Mouse (Mus musculus) heart, embryonic 14.5 days (tissue): ENCODE measurements around the gene Efna5. TPM values are rescaled to one million over a fixed set of nuclear protein-coding genes. Genes with fewer than 3 reads are reported as not detected.
A peak's percentile ranks its signal among the peaks of the same experiment; 100 is the strongest.

ENCODE experiments used
- ATAC-seq: fragments of 200-750 bp; cut with Nextera tagmentation; 2 replicates; pipeline ENCODE4 v1.8.0; 2017; ENCODE audit warnings: low read depth, moderate TSS enrichment; ENCODE audit not compliant: insufficient number of reproducible peaks, insufficient read depth, low FRiP score
- H3K27ac ChIP-seq, 2 experiments: fragments of 200-500 bp in 1 of 2; fragments of 300-500 bp in 1 of 2; sonication (generic) in 1 of 2; replicated peaks in 1 of 2; 2 replicates each; pipeline ENCODE4 v1.5.1; 2012 to 2014; ENCODE audit warnings: low read depth in 2 of 2, low read length in 2 of 2, control low read depth in 1 of 2, mild to moderate bottlenecking in 1 of 2, mixed read lengths in 1 of 2; ENCODE audit not compliant: control insufficient read depth in 1 of 2, insufficient read depth in 1 of 2
- H3K27me3 ChIP-seq: fragments of 300-500 bp; sonication (generic); 2 replicates; pipeline ENCODE4 v1.6.1; 2014; ENCODE audit warnings: mild to moderate bottlenecking, low read length, control low read depth; ENCODE audit not compliant: control insufficient read depth, insufficient read depth
- H3K36me3 ChIP-seq: fragments of 300-500 bp; sonication (generic); 2 replicates; pipeline ENCODE4 v1.6.1; 2014; ENCODE audit warnings: mild to moderate bottlenecking, control low read depth, low read length, mixed read lengths; ENCODE audit not compliant: control insufficient read depth, insufficient read depth
- H3K4me1 ChIP-seq, 2 experiments: fragments of 200-500 bp in 1 of 2; fragments of 300-500 bp in 1 of 2; sonication (generic) in 1 of 2; 2 replicates each; pipeline ENCODE4 v1.6.1; 2012 to 2014; ENCODE audit warnings: low read length in 2 of 2, control low read depth in 1 of 2, mixed read lengths in 1 of 2; ENCODE audit not compliant: control insufficient read depth in 2 of 2, insufficient read depth in 2 of 2
- H3K4me2 ChIP-seq: fragments of 300-500 bp; sonication (generic); 2 replicates; pipeline ENCODE4 v1.6.1; 2014; ENCODE audit warnings: mild to moderate bottlenecking, low read length
- H3K4me3 ChIP-seq, 2 experiments: fragments of 200-500 bp in 1 of 2; fragments of 300-500 bp in 1 of 2; sonication (generic) in 1 of 2; 2 replicates each; pipeline ENCODE4 v1.5.1; 2012 to 2014; ENCODE audit warnings: low read length in 2 of 2, mild to moderate bottlenecking in 2 of 2, control low read depth in 1 of 2, low read depth in 1 of 2, moderate library complexity in 1 of 2; ENCODE audit not compliant: control insufficient read depth in 1 of 2, insufficient read depth in 1 of 2
- H3K9ac ChIP-seq: fragments of 300-500 bp; sonication (generic); 2 replicates; pipeline ENCODE4 v1.6.1; 2014; ENCODE audit warnings: mild to moderate bottlenecking, low read length
- H3K9me3 ChIP-seq: fragments of 300-500 bp; sonication (generic); 2 replicates; pipeline ENCODE4 v1.6.1; 2016; ENCODE audit warnings: low read length, control low read depth; ENCODE audit not compliant: control insufficient read depth
- WGBS: fragments of 180-500 bp; shearing (Covaris S2); extraction: QIAGEN DNeasy Blood & Tissue Kit; methylation state at CpG from one replicate; pipeline ENCODE4 v1.1.7; 2014; 5-methylcytosine and 5-hydroxymethylcytosine counted together
- polyA plus RNA-seq: library from polyadenylated mRNA; unstranded; fragments of >200 nt; fragmentation: Nextera tagmentation; extraction: Ambion mirVana; gene quantifications from 2 replicates; pipeline ENCODE4 v1.2.1, GENCODE M21; 2014

The Efna5 gene
- polyA plus RNA-seq, 1 experiment from 2014 or later, result 26.4 TPM

- Histone ChIP-seq H3K27ac (no peak overlapping the region), H3K36me3 (no peaks in the 10 kb centered on the region), H3K4me1 (peaks cover 20 to 44% of the 10 kb centered on the region in 2 experiments), H3K27me3 (no peaks in the 10 kb centered on the region), H3K4me2 (no peak overlapping the region), H3K9me3 (no peaks in the 10 kb centered on the region), H3K4me3 (no peak overlapping the region), H3K9ac (no peak overlapping the region)
- WGBS, result 75% methylated on average over 4 of the region's 4 CpGs
- no peak for ATAC-seq
These were observed 147.1 kb downstream of the Efna5 start for GRCm38 (mm10) chr17:62734067-62734466.

GRCm38 (mm10) chr17:62729754-62730470 is 151.2 kb downstream of the Efna5 start:
- ATAC-seq, result no peak
- no peak overlapping the region for H3K4me2 ChIP-seq
- H3K4me1 ChIP-seq, result peaks cover 17 to 40% of the 10 kb centered on the region in 2 experiments
- H3K27me3 ChIP-seq, result no peaks in the 10 kb centered on the region
- peak overlapping the region in 1 of 2 experiments; percentile 30; a peak in 2 of 4 replicates for H3K27ac ChIP-seq
- no peak overlapping the region; the same call in 1 of the 2 replicates for H3K9ac ChIP-seq
- no peaks in the 10 kb centered on the region for H3K9me3 ChIP-seq
- 49% methylated on average over 10 of the region's 10 CpGs for WGBS
- H3K4me3 ChIP-seq, result no peak overlapping the region
- no peaks in the 10 kb centered on the region for H3K36me3 ChIP-seq

GRCm38 (mm10) chr17:62728142-62728917 is 152.8 kb downstream of the Efna5 start:
- Histone ChIP-seq H3K4me3 (no peak overlapping the region), H3K9me3 (no peaks in the 10 kb centered on the region), H3K9ac (no peak overlapping the region), H3K4me2 (no peak overlapping the region), H3K27me3 (no peaks in the 10 kb centered on the region), H3K4me1 (peaks cover 17 to 36% of the 10 kb centered on the region in 2 experiments), H3K27ac (0 out of 4 replicates have a peak overlapping the region, but pooled peaks of 1 of the 2 experiments have one; percentile 7), H3K36me3 (no peaks in the 10 kb centered on the region)
- no peak for ATAC-seq
- 61% methylated on average over 10 of the region's 10 CpGs for WGBS

- Histone ChIP-seq H3K27me3 (no peaks in the 10 kb centered on the region), H3K4me1 (peaks cover 22 to 44% of the 10 kb centered on the region in 2 experiments), H3K27ac (no peak overlapping the region), H3K4me3 (no peak overlapping the region), H3K4me2 (no peak overlapping the region), H3K36me3 (no peaks in the 10 kb centered on the region), H3K9me3 (no peaks in the 10 kb centered on the region), H3K9ac (no peak overlapping the region)
- WGBS, result 51% methylated on average over 5 of the region's 5 CpGs
- ATAC-seq, result no peak
These were observed 155.0 kb downstream of the Efna5 start for GRCm38 (mm10) chr17:62726102-62726501.

DNA sequence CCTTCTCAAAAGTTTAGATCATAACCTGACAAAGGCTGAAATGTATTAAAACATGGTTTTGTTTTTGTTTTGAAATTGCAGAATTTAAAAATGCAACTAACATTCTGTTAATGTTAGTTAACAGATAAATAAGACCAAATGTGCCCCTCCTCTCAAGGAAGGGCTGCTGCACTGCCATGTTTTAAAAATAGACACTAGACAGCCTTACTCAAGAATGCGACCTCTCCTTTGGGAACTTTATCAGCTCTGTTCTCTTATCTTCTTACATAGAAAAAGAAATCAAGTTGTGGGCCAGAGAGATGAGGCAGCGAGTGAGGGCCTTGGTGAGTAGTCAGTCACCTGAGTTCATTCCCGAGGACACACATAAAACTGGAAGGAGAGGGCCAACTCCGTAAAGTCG is 158.2 kb downstream of the Efna5 start:
- no peak overlapping the region for H3K9ac ChIP-seq

GRCm38 (mm10) chr17:62721595-62721994 is 159.5 kb downstream of the Efna5 start:
- ATAC-seq, result no peak
- WGBS, result 76% methylated on average over 3 of the region's 3 CpGs

More for the DNA sequence above, 158.2 kb downstream of the Efna5 start:
- no peaks in the 10 kb centered on the region for H3K36me3 ChIP-seq
- H3K27me3 ChIP-seq, result no peaks in the 10 kb centered on the region
- WGBS, result 6% methylated on average over 5 of the region's 5 CpGs
- H3K27ac ChIP-seq, result peak overlapping the region; percentile 67 to 70; a peak in 2 of 4 replicates
- H3K4me2 ChIP-seq, result peak overlapping the region; percentile 47
- no peak for ATAC-seq
- H3K4me3 ChIP-seq, result no peak overlapping the region
- H3K9me3 ChIP-seq, result no peaks in the 10 kb centered on the region
- peaks cover 12 to 24% of the 10 kb centered on the region in 2 experiments for H3K4me1 ChIP-seq

GRCm38 (mm10) chr17:62720740-62721450 is 160.2 kb downstream of the Efna5 start:
- H3K27ac ChIP-seq, result no peak overlapping the region
- no peak overlapping the region for H3K9ac ChIP-seq
- no peaks in the 10 kb centered on the region for H3K9me3 ChIP-seq
- H3K27me3 ChIP-seq, result no peaks in the 10 kb centered on the region
- 46% methylated on average over 20 of the region's 20 CpGs for WGBS
- ATAC-seq, result no peak
- H3K4me3 ChIP-seq, result no peak overlapping the region
- H3K36me3 ChIP-seq, result no peaks in the 10 kb centered on the region
- peaks cover 12 to 20% of the 10 kb centered on the region in 2 experiments for H3K4me1 ChIP-seq
- no peak overlapping the region for H3K4me2 ChIP-seq

More at GRCm38 (mm10) chr17:62721595-62721994, 159.5 kb downstream of the Efna5 start:
- Histone ChIP-seq H3K4me2 (no peak overlapping the region), H3K27me3 (no peaks in the 10 kb centered on the region), H3K9ac (no peak overlapping the region), H3K4me3 (no peak overlapping the region), H3K27ac (no peak overlapping the region), H3K9me3 (no peaks in the 10 kb centered on the region), H3K4me1 (peaks cover 12 to 24% of the 10 kb centered on the region in 2 experiments), H3K36me3 (no peaks in the 10 kb centered on the region)
